Mouse (Mus musculus) brown adipose tissue, adult 24 weeks (tissue): ENCODE results near the gene Vps8. TPM values are rescaled to one million over a fixed set of nuclear protein-coding genes. Genes with fewer than 3 reads are reported as not detected.

Experiments used
- polyA plus RNA-seq: library from polyadenylated mRNA; stranded (reverse); fragments of >200 nt; gene quantifications from 2 replicates; pipeline ENCODE4 v1.2.4, GENCODE M21; 2012; ENCODE audit not compliant: missing spikeins, insufficient read depth, insufficient read length

Gene Vps8
- polyA plus RNA-seq, 1 experiment = 17.8 TPM

Other genes starting within 250 kb of the Vps8 start
- not detected in 2 replicates for gene Ephb3, start 218.4 kb upstream of the Vps8 start, polyA plus RNA-seq